Mouse (Mus musculus) forebrain, embryonic 10.5 days (tissue): ENCODE measurements around the gene Ccser1. TPM values are rescaled to one million over a fixed set of nuclear protein-coding genes. Genes with fewer than 3 reads are reported as not detected.

Experiments
- DNase-seq: peaks from one replicate; pipeline ENCODE4 v3.0.0-alpha.2; 2017; ENCODE audit warnings: low spot score; ENCODE audit errors: extremely low spot score
- H3K27ac ChIP-seq: fragments of 300-500 bp; sonication (generic); 2 replicates; pipeline ENCODE4 v1.5.1; 2016; ENCODE audit warnings: mild to moderate bottlenecking
- H3K27me3 ChIP-seq: fragments of 300-500 bp; sonication (generic); 2 replicates; pipeline ENCODE4 v1.6.1; 2016; ENCODE audit warnings: mild to moderate bottlenecking; ENCODE audit not compliant: poor library complexity, severe bottlenecking
- H3K36me3 ChIP-seq: fragments of 300-500 bp; sonication (generic); replicated peaks from 2 replicates; pipeline ENCODE4 v1.6.1; 2016; ENCODE audit warnings: mild to moderate bottlenecking, moderate library complexity
- H3K4me1 ChIP-seq: fragments of 300-500 bp; sonication (generic); 2 replicates; pipeline ENCODE4 v1.6.1; 2016
- H3K4me3 ChIP-seq: fragments of 300-500 bp; sonication (generic); 2 replicates; pipeline ENCODE4 v1.5.1; 2016; ENCODE audit warnings: mild to moderate bottlenecking, moderate library complexity
- H3K9me3 ChIP-seq: fragments of 300-500 bp; sonication (generic); 2 replicates; pipeline ENCODE4 v1.6.1; 2016; ENCODE audit warnings: mild to moderate bottlenecking, moderate library complexity
- WGBS: fragments of 180-500 bp; shearing (Covaris S2); methylation state at CpG from one replicate; pipeline ENCODE4 v1.1.7; 2016; 5-methylcytosine and 5-hydroxymethylcytosine counted together
- polyA plus RNA-seq: library from polyadenylated mRNA; unstranded; fragments of >200 nt; fragmentation: Nextera tagmentation; extraction: Ambion mirVana; gene quantifications from 2 replicates; pipeline ENCODE4 v1.2.1, GENCODE M21; 2016

The Ccser1 gene
- polyA plus RNA-seq, 1 experiment from 2014 or later: 3.7 TPM

GRCm38 (mm10) chr6:62340319-62340718 lies 1160.2 kb downstream of the Ccser1 start:
- WGBS: 75% methylated on average over 3 of the region's 3 CpGs
- no peak for DNase-seq
- no peaks in the 10 kb centered on the region for H3K36me3 ChIP-seq
- H3K27ac ChIP-seq: no peak overlapping the region
- H3K27me3 ChIP-seq: no peaks in the 10 kb centered on the region
- H3K4me3 ChIP-seq: no peak overlapping the region
- no peaks in the 10 kb centered on the region for H3K4me1 ChIP-seq
- no peaks in the 10 kb centered on the region for H3K9me3 ChIP-seq

- H3K27me3 ChIP-seq: no peaks in the 10 kb centered on the region
- H3K4me1 ChIP-seq: no peaks in the 10 kb centered on the region
- H3K36me3 ChIP-seq: no peaks in the 10 kb centered on the region
- H3K27ac ChIP-seq: no peak overlapping the region
- no peak overlapping the region for H3K4me3 ChIP-seq
- WGBS: 93% methylated on average over 2 of the region's 2 CpGs
- DNase-seq: no peak
- no peaks in the 10 kb centered on the region for H3K9me3 ChIP-seq
Measured at GRCm38 (mm10) chr6:62367802-62368201, 1187.7 kb downstream of the Ccser1 start.
